Mouse (Mus musculus) adrenal gland, postnatal 14 days (tissue): ENCODE measurements around the gene Vgll4. TPM values are rescaled to one million over a fixed set of nuclear protein-coding genes. Genes with fewer than 3 reads are reported as not detected.

Experiments used
- DNase-seq: peaks from one replicate; pipeline ENCODE4 v3.0.0; 2021; ENCODE audit warnings: mixed read lengths
- long read RNA-seq, 2 experiments: library from polyadenylated mRNA; stranded (forward); transcript quantifications; one replicate each; pipeline ENCODE4 v2.0.0; 2021
- total RNA-seq: library from RNA; stranded (reverse); gene quantifications from 2 replicates; pipeline ENCODE4 v1.2.3, GENCODE M21; 2021

The Vgll4 gene
- 60.2 and 71.6 TPM in 2 replicates for total RNA-seq
- long read RNA-seq, experiment 1, partial matches to known transcripts = 0 of 5 reads
- long read RNA-seq, experiment 1, other reads (novel, unspliced or antisense) = 1 of 5 reads
- long read RNA-seq, experiment 2, partial matches to known transcripts = 1 of 9 reads
- long read RNA-seq, experiment 2, other reads (novel, unspliced or antisense) = 1 of 9 reads

GRCm38 (mm10) chr6:114969213-114970120 is at the start of gene Vgll4:
Gene Vgll4, minus strand, starts transcription at chr6:114969994.
- DNase-seq = peak; percentile 80

- no peak for DNase-seq
These were observed 45.7 kb upstream of the Vgll4 start for GRCm38 (mm10) chr6:115015461-115015860.

- no peak for DNase-seq
These were observed 43.8 kb upstream of the Vgll4 start for GRCm38 (mm10) chr6:115013574-115013973.

- no peak for DNase-seq
These were observed 42.0 kb upstream of the Vgll4 start for GRCm38 (mm10) chr6:115011792-115012191.

- no peak for DNase-seq
These were observed 41.0 kb upstream of the Vgll4 start for GRCm38 (mm10) chr6:115010815-115011214.

GRCm38 (mm10) chr6:115010304-115010703 is 40.5 kb upstream of the Vgll4 start:
- DNase-seq = no peak

- peak; percentile 88 for DNase-seq
These were observed 37.9 kb upstream of the Vgll4 start for GRCm38 (mm10) chr6:115007728-115008127.

- DNase-seq = no peak
These were observed 37.2 kb upstream of the Vgll4 start for GRCm38 (mm10) chr6:115006948-115007347.

GRCm38 (mm10) chr6:115006065-115006464 is 36.3 kb upstream of the Vgll4 start:
- DNase-seq = no peak

GRCm38 (mm10) chr6:115005351-115005890 is 35.6 kb upstream of the Vgll4 start:
- peak; percentile 18 for DNase-seq

- DNase-seq = no peak
These were observed 34.8 kb upstream of the Vgll4 start for GRCm38 (mm10) chr6:115004636-115005035.

- DNase-seq = no peak
These were observed 28.7 kb upstream of the Vgll4 start for GRCm38 (mm10) chr6:114998374-114999031.

- no peak for DNase-seq
These were observed 27.7 kb upstream of the Vgll4 start for GRCm38 (mm10) chr6:114997471-114997870.

GRCm38 (mm10) chr6:114996910-114997309 is 27.1 kb upstream of the Vgll4 start:
- no peak for DNase-seq

GRCm38 (mm10) chr6:114994079-114994478 is 24.3 kb upstream of the Vgll4 start:
- DNase-seq = no peak

- DNase-seq = no peak
These were observed 23.9 kb upstream of the Vgll4 start for GRCm38 (mm10) chr6:114993659-114994058.

- no peak for DNase-seq
These were observed 22.1 kb upstream of the Vgll4 start for GRCm38 (mm10) chr6:114991909-114992308.

- DNase-seq = peak; percentile 57
These were observed 18.8 kb upstream of the Vgll4 start for GRCm38 (mm10) chr6:114988619-114988980.

GRCm38 (mm10) chr6:114987966-114988618 is 18.3 kb upstream of the Vgll4 start:
- no peak for DNase-seq

- no peak for DNase-seq
These were observed 12.9 kb upstream of the Vgll4 start for GRCm38 (mm10) chr6:114982671-114983070.

- DNase-seq = no peak
These were observed 9.9 kb upstream of the Vgll4 start for GRCm38 (mm10) chr6:114979715-114980114.

GRCm38 (mm10) chr6:114976915-114977419 is 7.2 kb upstream of the Vgll4 start:
- peak; percentile 48 for DNase-seq
